Comparison of ENCODE assay signal across 27 mouse cellular contexts in the genomic region with DNA sequence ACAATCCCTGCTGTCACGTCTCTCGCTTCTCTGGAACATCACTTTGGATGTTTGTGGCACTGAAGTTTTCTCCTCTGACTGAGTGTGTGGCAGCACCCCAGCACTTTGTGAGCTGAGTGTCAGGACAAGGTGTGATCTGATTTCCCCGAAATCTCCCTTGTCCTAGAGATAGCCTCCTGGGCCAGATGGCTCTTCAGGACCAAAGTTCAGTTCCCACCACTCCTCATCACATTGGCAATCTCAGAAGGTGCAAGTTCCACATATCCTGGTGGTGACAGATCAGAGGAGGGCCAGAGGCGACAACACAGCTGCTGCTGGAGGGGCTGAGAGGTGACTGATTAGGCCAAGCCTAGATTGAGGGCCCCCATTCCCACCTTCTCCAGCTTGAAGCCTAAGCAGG.
DNase-seq lines count a peak whose midpoint lies in the region; ATAC-seq lines count a peak whose summit lies in the region.
"Had no signal": no experiment of that assay in that cellular context is flagged by ENCODE, and none has a peak within 500 bp of the region (broad histone marks: within the 10 kb centered on the region; RNA-seq: fewer than 3 reads in every experiment).

No protein-coding gene starts in this region.

- H3K4me2 ChIP-seq in heart, embryonic 13.5 days: no peak overlapping the region
- no peak overlapping the region for H3K4me2 ChIP-seq in heart, embryonic 16.5 days (ENCODE audit: low read depth, low read length)
- H3K4me2 ChIP-seq: embryonic facial prominence, embryonic 13.5 days; forebrain, embryonic 12.5 days; forebrain, embryonic 15.5 days; hindbrain, embryonic 14.5 days; kidney, embryonic 15.5 days had no signal

- no peak overlapping the region for H3K4me3 ChIP-seq in heart, embryonic 10.5 days
- H3K4me3 ChIP-seq in heart, embryonic 13.5 days: no peak overlapping the region
- H3K4me3 ChIP-seq in heart, embryonic 16.5 days (ENCODE audit: low read length): no peak overlapping the region
- H3K4me3 ChIP-seq: embryonic facial prominence, embryonic 10.5 days; embryonic facial prominence, embryonic 13.5 days; erythroblast, embryonic 14.5 days; forebrain, embryonic 12.5 days; forebrain, embryonic 15.5 days; kidney, embryonic 15.5 days had no signal

- peak; percentile 25; the same call in 1 of the 2 replicates for ATAC-seq in heart, embryonic 13.5 days (ENCODE audit: extremely low read depth, insufficient number of reproducible peaks, low FRiP score, low TSS enrichment)
- peak; percentile 72 for ATAC-seq in heart, embryonic 16.5 days (replicated peaks; ENCODE audit: extremely low read depth, insufficient read depth, low FRiP score)
- ATAC-seq: activated CD4-positive, CD25-positive, alpha-beta regulatory T cell, adult 4 months; forebrain, embryonic 15.5 days; hindbrain, postnatal 0 days; inflammation-experienced regulatory T-cells, adult 6 months had no signal

- no peaks in the 10 kb centered on the region for H3K36me3 ChIP-seq in heart, embryonic 10.5 days
- no peaks in the 10 kb centered on the region for H3K36me3 ChIP-seq in heart, embryonic 13.5 days
- no peaks in the 10 kb centered on the region for H3K36me3 ChIP-seq in heart, embryonic 16.5 days (ENCODE audit: control insufficient read depth, insufficient read depth)
- H3K36me3 ChIP-seq: embryonic facial prominence, embryonic 10.5 days; embryonic facial prominence, embryonic 13.5 days; forebrain, embryonic 12.5 days; forebrain, embryonic 15.5 days; kidney, embryonic 15.5 days had no signal

- no peak overlapping the region for H3K27ac ChIP-seq in heart, embryonic 10.5 days
- no peak overlapping the region for H3K27ac ChIP-seq in heart, embryonic 13.5 days (replicated peaks)
- no peak overlapping the region for H3K27ac ChIP-seq in heart, embryonic 16.5 days (ENCODE audit: low read length)
- H3K27ac ChIP-seq: embryonic facial prominence, embryonic 10.5 days; embryonic facial prominence, embryonic 13.5 days; forebrain, embryonic 12.5 days; forebrain, embryonic 15.5 days; hindbrain, embryonic 14.5 days; hindbrain, postnatal 0 days; kidney, embryonic 15.5 days had no signal

- H3K4me1 ChIP-seq in heart, embryonic 10.5 days: peaks cover 15% of the 10 kb centered on the region
- peaks cover 24% of the 10 kb centered on the region for H3K4me1 ChIP-seq in heart, embryonic 13.5 days
- peaks cover 7% of the 10 kb centered on the region for H3K4me1 ChIP-seq in heart, embryonic 16.5 days (ENCODE audit: control insufficient read depth, insufficient read depth, low read length)
- H3K4me1 ChIP-seq: embryonic facial prominence, embryonic 10.5 days; embryonic facial prominence, embryonic 13.5 days; forebrain, embryonic 12.5 days; forebrain, embryonic 15.5 days had no signal

- WGBS in heart, embryonic 10.5 days: 30% methylated on average over 4 of the region's 4 CpGs
- 29% methylated on average over 4 of the region's 4 CpGs for WGBS in heart, embryonic 13.5 days
- 39% methylated on average over 4 of the region's 4 CpGs for WGBS in heart, embryonic 16.5 days

- DNase-seq in heart, embryonic 10.5 days (ENCODE audit: low spot score): peak; percentile 85
- no peak for DNase-seq in heart, postnatal 4 days
- DNase-seq in heart, adult 11 months: no peak
- no peak for DNase-seq in heart, postnatal 10 days
- DNase-seq: adrenal gland, adult 8-10 months; adrenal gland, postnatal 25 days; cerebellum, adult 11-12 months; cerebellum, adult 8-10 months; cerebellum, postnatal 10 days; cerebellum, postnatal 36 days; embryo, embryonic 11 days; gastrocnemius, postnatal 25 days; heart, postnatal 14 days; kidney, adult 11 months; kidney, adult 8-10 months had no signal

- peaks cover 54% of the 10 kb centered on the region for H3K27me3 ChIP-seq in heart, embryonic 10.5 days (ENCODE audit: insufficient read depth, poor library complexity, severe bottlenecking)
- H3K27me3 ChIP-seq in heart, embryonic 13.5 days (replicated peaks): peaks cover 70% of the 10 kb centered on the region
- peaks cover 11% of the 10 kb centered on the region for H3K27me3 ChIP-seq in heart, embryonic 16.5 days (ENCODE audit: control insufficient read depth, insufficient read depth, low read length)
- H3K27me3 ChIP-seq: embryonic facial prominence, embryonic 13.5 days; forebrain, embryonic 12.5 days; forebrain, embryonic 15.5 days; kidney, embryonic 15.5 days had no signal

- intact Hi-C loops in heart, postnatal 10 days (cut with DNase I): no loop called here

- no peak overlapping the region for H3K9ac ChIP-seq in heart, embryonic 13.5 days
- no peak overlapping the region for H3K9ac ChIP-seq in heart, embryonic 16.5 days (ENCODE audit: low read length)
- H3K9ac ChIP-seq: embryonic facial prominence, embryonic 13.5 days; forebrain, embryonic 12.5 days; forebrain, embryonic 15.5 days; hindbrain, embryonic 14.5 days; kidney, embryonic 15.5 days had no signal

- H3K9me3 ChIP-seq in heart, embryonic 10.5 days: no peaks in the 10 kb centered on the region
- H3K9me3 ChIP-seq in heart, embryonic 13.5 days: no peaks in the 10 kb centered on the region
- no peaks in the 10 kb centered on the region for H3K9me3 ChIP-seq in heart, embryonic 16.5 days (replicated peaks; ENCODE audit: control insufficient read depth, low read length)
- H3K9me3 ChIP-seq: embryonic facial prominence, embryonic 10.5 days; embryonic facial prominence, embryonic 13.5 days; forebrain, embryonic 12.5 days; forebrain, embryonic 15.5 days; kidney, embryonic 15.5 days had no signal
